In genomic region chr8:106839209-106840001, GRCm38 (mm10) we compare ENCODE assay signal across 8 mouse cellular contexts. TPM values are rescaled to one million over a fixed set of nuclear protein-coding genes. Genes with fewer than 3 reads are reported as not detected.
DNase-seq lines count a peak whose midpoint lies in the region; ATAC-seq and TF ChIP-seq lines count a peak whose summit lies in the region.

No protein-coding gene starts in this region.

- no peak for ATAC-seq in liver, postnatal 0 days
- no peak for ATAC-seq in liver, embryonic 11.5 days (replicated peaks; ENCODE audit: low FRiP score)
- no peak for ATAC-seq in hindbrain, embryonic 12.5 days (ENCODE audit: low FRiP score)
- ATAC-seq in limb, embryonic 12.5 days (ENCODE audit: insufficient number of reproducible peaks, insufficient read depth, low FRiP score, low TSS enrichment, low read depth) = no peak

- peaks cover 5% of the 10 kb centered on the region; the same call in 1 of the 2 replicates for H3K4me1 ChIP-seq in liver, postnatal 0 days (ENCODE audit: insufficient read depth)
- H3K4me1 ChIP-seq in liver, embryonic 11.5 days (replicated peaks; ENCODE audit: control insufficient read depth, insufficient read depth, low read length) = 0 out of 2 replicates have a peak, but pooled peaks cover 3% of the 10 kb centered on the region
- peaks cover 13% of the 10 kb centered on the region for H3K4me1 ChIP-seq in hindbrain, embryonic 12.5 days
- peaks cover 17% of the 10 kb centered on the region for H3K4me1 ChIP-seq in limb, embryonic 12.5 days (replicated peaks)

- WGBS in liver, postnatal 0 days (ENCODE audit: insufficient replicate concordance) = 52% methylated on average over 11 of the region's 11 CpGs
- 57% methylated on average over 11 of the region's 11 CpGs for WGBS in liver, embryonic 11.5 days
- 43% methylated on average over 11 of the region's 11 CpGs for WGBS in hindbrain, embryonic 12.5 days
- 39% methylated on average over 11 of the region's 11 CpGs for WGBS in limb, embryonic 12.5 days

- no peak for TF ChIP-seq EP300 in liver, postnatal 0 days (IDR thresholded peaks at IDR 0.05; ENCODE audit: low read depth)

- H3K27ac ChIP-seq in liver, postnatal 0 days (ENCODE audit: low read depth) = no peak overlapping the region
- no peak overlapping the region for H3K27ac ChIP-seq in liver, embryonic 11.5 days (ENCODE audit: low read depth, low read length)
- peak overlapping the region; percentile 62; the same call in 1 of the 2 replicates for H3K27ac ChIP-seq in hindbrain, embryonic 12.5 days
- H3K27ac ChIP-seq in limb, embryonic 12.5 days = 0 out of 2 replicates have a peak overlapping the region, but pooled peaks have one; percentile 41

- no peaks in the 10 kb centered on the region for H3K9me3 ChIP-seq in liver, postnatal 0 days (ENCODE audit: low read length)
- no peaks in the 10 kb centered on the region for H3K9me3 ChIP-seq in liver, embryonic 11.5 days (ENCODE audit: control insufficient read depth, low read length)
- H3K9me3 ChIP-seq in hindbrain, embryonic 12.5 days (replicated peaks) = no peaks in the 10 kb centered on the region
- H3K9me3 ChIP-seq in limb, embryonic 12.5 days = no peaks in the 10 kb centered on the region

- no peaks in the 10 kb centered on the region for H3K36me3 ChIP-seq in liver, postnatal 0 days (replicated peaks; ENCODE audit: insufficient read depth, low read length)
- H3K36me3 ChIP-seq in liver, embryonic 11.5 days (ENCODE audit: control insufficient read depth, insufficient read depth, low read length) = no peaks in the 10 kb centered on the region
- no peaks in the 10 kb centered on the region for H3K36me3 ChIP-seq in hindbrain, embryonic 12.5 days
- peaks cover 7% of the 10 kb centered on the region; the same call in 1 of the 2 replicates for H3K36me3 ChIP-seq in limb, embryonic 12.5 days

- H3K4me2 ChIP-seq in liver, postnatal 0 days (ENCODE audit: low read depth, low read length) = peak overlapping the region; percentile 26
- no peak overlapping the region for H3K4me2 ChIP-seq in liver, embryonic 11.5 days
- H3K4me2 ChIP-seq in hindbrain, embryonic 12.5 days (replicated peaks) = no peak overlapping the region
- H3K4me2 ChIP-seq in limb, embryonic 12.5 days = no peak overlapping the region

- TF ChIP-seq CTCF in liver, postnatal 0 days (IDR thresholded peaks at IDR 0.05; ENCODE audit: low read depth) = no peak

- H3K4me3 ChIP-seq in liver, postnatal 0 days (ENCODE audit: low read depth, low read length) = no peak overlapping the region
- no peak overlapping the region for H3K4me3 ChIP-seq in liver, embryonic 11.5 days (ENCODE audit: low read depth, low read length)
- H3K4me3 ChIP-seq in hindbrain, embryonic 12.5 days = no peak overlapping the region
- no peak overlapping the region for H3K4me3 ChIP-seq in limb, embryonic 12.5 days (replicated peaks)

- no peaks in the 10 kb centered on the region for H3K27me3 ChIP-seq in liver, postnatal 0 days (ENCODE audit: insufficient read depth, low read length)
- H3K27me3 ChIP-seq in liver, embryonic 11.5 days (replicated peaks; ENCODE audit: control insufficient read depth, insufficient read depth, low read length) = no peaks in the 10 kb centered on the region
- H3K27me3 ChIP-seq in hindbrain, embryonic 12.5 days = no peaks in the 10 kb centered on the region
- no peaks in the 10 kb centered on the region for H3K27me3 ChIP-seq in limb, embryonic 12.5 days

- H3K9ac ChIP-seq in liver, postnatal 0 days (replicated peaks) = no peak overlapping the region
- no peak overlapping the region for H3K9ac ChIP-seq in liver, embryonic 11.5 days (ENCODE audit: low read depth, low read length)
- 0 out of 2 replicates have a peak overlapping the region, but pooled peaks have one; percentile 2 for H3K9ac ChIP-seq in hindbrain, embryonic 12.5 days
- 0 out of 2 replicates have a peak overlapping the region, but pooled peaks have one; percentile 1 for H3K9ac ChIP-seq in limb, embryonic 12.5 days (replicated peaks)

- no peak for DNase-seq in liver, postnatal 0 days
- no peak for DNase-seq in liver, embryonic 11.5 days (ENCODE audit: low spot score)
- peak; percentile 7 for DNase-seq in forelimb bud, embryonic 11.5 days (ENCODE audit: low read depth, low spot score)
- DNase-seq in telencephalon, adult 2 months (ENCODE audit: low read depth, low spot score) = peak; percentile 70
- DNase-seq in thymus, postnatal 36 days = no peak
- DNase-seq in B cell, adult 2 months = no peak

RNA-seq across cellular contexts. Expression of gene Has3, which starts 30.6 kb away (rescaled TPM):
- 0.05 TPM in 1 of 2 replicates, not detected in the other for polyA plus RNA-seq in liver, postnatal 0 days (2015; fragmentation: Nextera tagmentation; extraction: Ambion mirVana)
- polyA plus RNA-seq in liver, embryonic 11.5 days (2014; fragmentation: Nextera tagmentation; extraction: Ambion mirVana) = 0.07 and 0.09 TPM in 2 replicates
- 0.22 and 0.27 TPM in 2 replicates for polyA plus RNA-seq in hindbrain, embryonic 12.5 days (2016; fragmentation: Nextera tagmentation; extraction: Ambion mirVana)
- 0.10 and 0.20 TPM in 2 replicates for polyA plus RNA-seq in limb, embryonic 12.5 days (2016; fragmentation: Nextera tagmentation; extraction: Ambion mirVana)

RNA-seq across cellular contexts. Expression of gene Utp4, which starts 54.0 kb away (rescaled TPM):
- polyA plus RNA-seq in liver, postnatal 0 days (2015; fragmentation: Nextera tagmentation; extraction: Ambion mirVana) = 20.7 and 22.4 TPM in 2 replicates
- polyA plus RNA-seq in liver, embryonic 11.5 days (2014; fragmentation: Nextera tagmentation; extraction: Ambion mirVana) = 111 and 120 TPM in 2 replicates
- 49.0 TPM in 2 replicates for polyA plus RNA-seq in hindbrain, embryonic 12.5 days (2016; fragmentation: Nextera tagmentation; extraction: Ambion mirVana)
- 67.9 and 74.5 TPM in 2 replicates for polyA plus RNA-seq in limb, embryonic 12.5 days (2016; fragmentation: Nextera tagmentation; extraction: Ambion mirVana)

Comparison
In these comparisons a context has a peak if more than half of its experiments do, and no peak if none do; other contexts are left out.
1. DNase-seq: peak in forelimb bud, embryonic 11.5 days (single experiment) and telencephalon, adult 2 months (single experiment); none in liver, postnatal 0 days (single experiment), liver, embryonic 11.5 days (single experiment), thymus, postnatal 36 days (0 of 2) and B cell, adult 2 months (0 of 2).
2. H3K27ac ChIP-seq: peak in hindbrain, embryonic 12.5 days (single experiment) and limb, embryonic 12.5 days (single experiment); none in liver, postnatal 0 days (single experiment) and liver, embryonic 11.5 days (single experiment).
3. H3K9ac ChIP-seq: peak in hindbrain, embryonic 12.5 days (single experiment) and limb, embryonic 12.5 days (single experiment); none in liver, postnatal 0 days (single experiment) and liver, embryonic 11.5 days (single experiment).